Mouse (Mus musculus): ENCODE measurements at regions not wholly inside any gene's neighbourhood (a gene's known extent, or its start where the extent isn't known, plus 50 kb on each side); places are given as distances from the start of the nearest gene placed in this dataset.

DNA sequence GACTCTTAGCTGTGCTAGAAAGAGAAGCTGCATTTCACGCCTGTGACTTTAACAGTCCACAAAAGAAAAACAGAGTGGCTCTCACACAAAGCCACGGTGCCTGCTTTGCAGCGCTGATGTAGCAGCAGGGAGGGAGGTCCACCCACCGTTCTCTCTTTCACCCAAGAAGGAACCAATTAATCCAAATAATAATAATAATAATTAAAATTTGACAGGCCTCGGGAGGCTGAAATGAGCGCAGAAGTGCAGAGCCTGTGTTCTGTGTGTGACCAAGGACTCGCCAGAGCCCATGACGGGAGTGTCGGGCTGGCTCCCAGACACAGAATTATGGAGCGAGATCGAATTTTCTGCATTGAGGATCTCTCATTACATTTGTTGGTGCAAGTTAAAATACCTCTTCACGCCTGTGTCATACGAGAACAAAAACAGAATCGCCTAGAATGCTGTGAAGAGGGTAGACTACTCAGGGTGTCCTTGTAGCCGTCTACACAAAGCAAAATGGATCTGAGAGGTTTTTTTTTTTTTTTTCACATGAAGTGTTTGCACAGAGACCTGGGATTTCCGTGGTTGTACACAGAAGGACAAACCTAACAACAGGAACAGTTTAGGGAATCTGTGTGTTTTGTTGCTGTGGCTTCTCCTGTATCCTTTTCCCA lies 134.3 kb upstream of the Pmfbp1 start:
- Histone ChIP-seq H3K4me3 (replicated peaks in 1 of 3; ENCODE audit: low read depth in 2 of 3, low read length in 2 of 3, poor library complexity in 1 of 3) (no peak overlapping the region), H3K27ac (ENCODE audit: insufficient read depth, low read depth) (no peak overlapping the region), H3K27me3 (replicated peaks) (no peaks in the 10 kb centered on the region), H3K4me2 (ENCODE audit: insufficient read depth, low read depth, poor library complexity, severe bottlenecking) (no peak overlapping the region), H3K9me3 (replicated peaks; ENCODE audit: low read length) (no peaks in the 10 kb centered on the region), H3K9ac (ENCODE audit: insufficient read depth, low read depth) (no peak overlapping the region), H3K79me2 (replicated peaks; ENCODE audit: control insufficient read depth, extremely low read depth, insufficient read depth, poor library complexity, severe bottlenecking) (no peaks in the 10 kb centered on the region), H3K4me1 (ENCODE audit: control insufficient read depth in 1 of 2, insufficient read depth in 2 of 2) (no peaks in the 10 kb centered on the region), H3K36me3 (replicated peaks in 1 of 2; ENCODE audit: control insufficient read depth in 1 of 2, insufficient read depth in 1 of 2, low read length in 1 of 2) (no peaks in the 10 kb centered on the region)
- dilution Hi-C loops (cut with MboI; ENCODE audit: extremely low pct_ligation_motif_present, extremely low pct_unique_long_range_greater_than_20kb, low sequenced_read_pairs) (no loop called here), in situ Hi-C loops (cut with MboI; ENCODE audit: low pct_ligation_motif_present, low pct_unique_long_range_greater_than_20kb, low sequenced_read_pairs) (no loop called here)
- TF ChIP-seq GABPA (IDR thresholded peaks at IDR 0.05; ENCODE audit: insufficient replicate concordance, low read depth, low read length): no peak
- TF ChIP-seq MYC (IDR thresholded peaks at IDR 0.05; ENCODE audit: low read depth, low read length): no peak
- no peak for TF ChIP-seq TBP (conservative IDR thresholded peaks at IDR 0.05; ENCODE audit: low read depth, low read length)
- TF ChIP-seq ZKSCAN1 (IDR thresholded peaks at IDR 0.05; ENCODE audit: borderline replicate concordance, low read depth, low read length): no peak
- TF ChIP-seq HCFC1 (IDR thresholded peaks at IDR 0.05; ENCODE audit: low read depth, low read length): no peak
- no peak for DNase-seq (ENCODE audit: extremely low read depth)

DNA sequence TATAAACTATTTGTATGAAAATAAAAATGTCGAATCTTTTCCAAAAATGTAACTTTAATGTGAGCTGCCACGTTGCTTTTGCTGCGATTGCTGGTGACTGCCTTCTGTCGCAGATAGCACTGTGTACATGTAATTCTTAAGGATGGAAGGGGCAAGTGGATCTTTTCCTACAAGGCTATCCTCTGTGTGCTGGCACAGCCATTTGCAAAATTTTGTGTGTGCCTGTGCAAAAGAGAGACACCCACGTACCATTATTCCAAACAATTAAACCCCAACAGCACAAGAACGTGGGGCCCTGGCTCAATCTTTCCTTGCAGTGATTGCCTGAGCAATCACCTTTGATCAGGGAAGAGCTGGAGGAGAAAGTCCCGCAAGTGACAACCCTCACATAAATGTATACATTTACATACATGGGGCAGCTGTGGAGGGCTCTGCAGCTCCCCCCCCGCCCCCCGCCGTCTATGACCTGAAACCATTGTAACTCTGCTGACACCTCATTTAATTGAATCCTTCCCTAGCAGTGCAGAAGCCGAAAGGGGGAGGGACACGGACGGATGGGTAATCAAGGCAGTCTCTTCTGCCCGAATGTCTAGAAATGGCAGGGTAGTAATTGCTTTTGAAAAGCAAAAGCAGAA lies 133.6 kb upstream of the Pmfbp1 start:
- Histone ChIP-seq H3K9me3 (replicated peaks; ENCODE audit: low read length) (no peaks in the 10 kb centered on the region), H3K4me1 (ENCODE audit: control insufficient read depth in 1 of 2, insufficient read depth in 2 of 2) (no peaks in the 10 kb centered on the region), H3K36me3 (replicated peaks in 1 of 2; ENCODE audit: control insufficient read depth in 1 of 2, insufficient read depth in 1 of 2, low read length in 1 of 2) (no peaks in the 10 kb centered on the region), H3K4me3 (replicated peaks in 1 of 3; ENCODE audit: low read depth in 2 of 3, low read length in 2 of 3, poor library complexity in 1 of 3) (no peak overlapping the region), H3K79me2 (replicated peaks; ENCODE audit: control insufficient read depth, extremely low read depth, insufficient read depth, poor library complexity, severe bottlenecking) (no peaks in the 10 kb centered on the region), H3K4me2 (ENCODE audit: insufficient read depth, low read depth, poor library complexity, severe bottlenecking) (no peak overlapping the region), H3K27me3 (replicated peaks) (no peaks in the 10 kb centered on the region), H3K9ac (ENCODE audit: insufficient read depth, low read depth) (no peak overlapping the region), H3K27ac (ENCODE audit: insufficient read depth, low read depth) (no peak overlapping the region)
- dilution Hi-C loops (cut with MboI; ENCODE audit: extremely low pct_ligation_motif_present, extremely low pct_unique_long_range_greater_than_20kb, low sequenced_read_pairs): no loop called here
- no peak for DNase-seq (ENCODE audit: extremely low read depth)
- in situ Hi-C loops (cut with MboI; ENCODE audit: low pct_ligation_motif_present, low pct_unique_long_range_greater_than_20kb, low sequenced_read_pairs): no loop called here
- TF ChIP-seq MEF2A (IDR thresholded peaks at IDR 0.05; ENCODE audit: borderline replicate concordance, low read depth, low read length) (no peak), ZNF384 (IDR thresholded peaks at IDR 0.05; ENCODE audit: low read depth, low read length) (no peak), NELFE (IDR thresholded peaks at IDR 0.05; ENCODE audit: low read depth, low read length) (no peak), GABPA (IDR thresholded peaks at IDR 0.05; ENCODE audit: insufficient replicate concordance, low read depth, low read length) (no peak), JUND (conservative IDR thresholded peaks at IDR 0.05; ENCODE audit: low read depth, low read length) (no peak), MAZ (IDR thresholded peaks at IDR 0.05; ENCODE audit: low read depth, low read length) (no peak), RCOR1 (conservative IDR thresholded peaks at IDR 0.05; ENCODE audit: low read depth, low read length) (no peak), MYC (IDR thresholded peaks at IDR 0.05; ENCODE audit: low read depth, low read length) (no peak), ZMIZ1 (IDR thresholded peaks at IDR 0.05; ENCODE audit: low read depth, low read length) (no peak), RAD21 (IDR thresholded peaks at IDR 0.05; ENCODE audit: low read depth, low read length) (no peak)

Measured in CH12.LX (cell line).